ENCODE assay signal across 8 mouse cellular contexts in the genomic region with DNA sequence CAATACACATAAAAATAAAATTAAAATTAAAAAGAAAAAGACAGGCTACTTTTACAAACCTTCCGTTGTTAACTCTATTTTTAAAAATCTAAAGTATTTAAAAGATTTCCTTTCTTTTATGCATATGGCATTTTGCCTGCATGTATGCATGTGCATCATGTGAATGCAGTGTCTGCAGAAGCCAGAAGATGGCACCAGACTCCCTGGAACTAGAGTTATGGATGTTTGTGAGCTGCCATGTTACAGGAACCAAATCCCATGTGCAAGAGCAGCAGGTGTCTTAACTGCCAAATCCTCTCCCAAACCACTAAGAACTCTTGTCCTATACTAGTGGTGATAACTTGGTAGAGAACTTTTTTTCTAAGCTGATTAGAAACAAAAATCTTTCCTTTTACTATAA.
DNase-seq lines count a peak whose midpoint lies in the region; ATAC-seq lines count a peak whose summit lies in the region.
"Had no signal": no experiment of that assay in that cellular context is flagged by ENCODE, and none has a peak within 500 bp of the region (broad histone marks: within the 10 kb centered on the region; RNA-seq: fewer than 3 reads in every experiment).

No protein-coding gene starts in this region.

- H3K4me2 ChIP-seq in midbrain, embryonic 11.5 days = no peak overlapping the region
- no peak overlapping the region for H3K4me2 ChIP-seq in midbrain, embryonic 15.5 days

- no peaks in the 10 kb centered on the region for H3K4me1 ChIP-seq in midbrain, embryonic 11.5 days (ENCODE audit: control insufficient read depth, insufficient read depth, low read length)
- H3K4me1 ChIP-seq in midbrain, embryonic 15.5 days = no peaks in the 10 kb centered on the region
- H3K4me1 ChIP-seq in limb, embryonic 10.5 days = peaks cover 6% of the 10 kb centered on the region; the same call in 1 of the 2 replicates

- H3K9me3 ChIP-seq in midbrain, embryonic 11.5 days (ENCODE audit: control insufficient read depth, low read length) = no peaks in the 10 kb centered on the region
- no peaks in the 10 kb centered on the region for H3K9me3 ChIP-seq in midbrain, embryonic 15.5 days
- H3K9me3 ChIP-seq in limb, embryonic 10.5 days (replicated peaks) = no peaks in the 10 kb centered on the region

- no peak overlapping the region for H3K27ac ChIP-seq in midbrain, embryonic 11.5 days (ENCODE audit: low read depth, low read length)
- no peak overlapping the region for H3K27ac ChIP-seq in midbrain, embryonic 15.5 days
- H3K27ac ChIP-seq in limb, embryonic 10.5 days = no peak overlapping the region

- 70% methylated on average over 1 of the region's 1 CpGs for WGBS in midbrain, embryonic 11.5 days
- WGBS in midbrain, embryonic 15.5 days = 62% methylated on average over 1 of the region's 1 CpGs
- 60% methylated on average over 1 of the region's 1 CpGs for WGBS in limb, embryonic 10.5 days

- no peak overlapping the region for H3K4me3 ChIP-seq in midbrain, embryonic 11.5 days (ENCODE audit: low read depth, low read length)
- H3K4me3 ChIP-seq in midbrain, embryonic 15.5 days = no peak overlapping the region
- H3K4me3 ChIP-seq in limb, embryonic 10.5 days = no peak overlapping the region
- H3K4me3 ChIP-seq: myocyte had no signal

- intact Hi-C loops in heart, postnatal 14 days (cut with DNase I) = no loop called here

- no peak overlapping the region for H3K9ac ChIP-seq in midbrain, embryonic 11.5 days (ENCODE audit: low read length)
- no peak overlapping the region for H3K9ac ChIP-seq in midbrain, embryonic 15.5 days

- no peaks in the 10 kb centered on the region for H3K36me3 ChIP-seq in midbrain, embryonic 11.5 days (ENCODE audit: control insufficient read depth, insufficient read depth, low read length)
- no peaks in the 10 kb centered on the region for H3K36me3 ChIP-seq in midbrain, embryonic 15.5 days (replicated peaks)
- no peaks in the 10 kb centered on the region for H3K36me3 ChIP-seq in limb, embryonic 10.5 days

- peak; percentile 81 for ATAC-seq in midbrain, embryonic 11.5 days (ENCODE audit: low FRiP score)
- no peak for ATAC-seq in midbrain, embryonic 15.5 days (replicated peaks)

- DNase-seq in midbrain, embryonic 11.5 days (ENCODE audit: low spot score, missing footprints) = peak; percentile 91
- peak; percentile 42 for DNase-seq in Muller cell, postnatal 12 days (ENCODE audit: inconsistent ontology term)
- peak; percentile 6 for DNase-seq in brain, embryonic 18.5 days (ENCODE audit: low read depth, low spot score)
- peak; percentile 43 to 65 for DNase-seq in heart, postnatal 14 days
- DNase-seq in limb, embryonic 10.5 days (ENCODE audit: low spot score) = peak; percentile 50
- DNase-seq in retina, postnatal 7 days (ENCODE audit: low read depth, low spot score) = peak; percentile 5

- no peaks in the 10 kb centered on the region for H3K27me3 ChIP-seq in midbrain, embryonic 11.5 days (ENCODE audit: control insufficient read depth, insufficient read depth, low read length)
- no peaks in the 10 kb centered on the region for H3K27me3 ChIP-seq in midbrain, embryonic 15.5 days (replicated peaks)
- H3K27me3 ChIP-seq in limb, embryonic 10.5 days (ENCODE audit: low read depth, poor library complexity, severe bottlenecking) = no peaks in the 10 kb centered on the region

Comparison
In these comparisons a context has a peak if more than half of its experiments do, and no peak if none do; other contexts are left out.
1. DNase-seq: peak in every context shown above with its lines; median percentile 91 in midbrain, embryonic 11.5 days; 54 in heart, postnatal 14 days; 50 in limb, embryonic 10.5 days; 42 in Muller cell, postnatal 12 days; 6 in brain, embryonic 18.5 days; 5 in retina, postnatal 7 days.